Mouse (Mus musculus) forebrain, embryonic 15.5 days (tissue): ENCODE measurements around the gene Nip7. TPM values are rescaled to one million over a fixed set of nuclear protein-coding genes. Genes with fewer than 3 reads are reported as not detected.
A peak's percentile ranks its signal among the peaks of the same experiment; 100 is the strongest.

Experiments
- ATAC-seq: fragments of 200-750 bp; cut with Nextera tagmentation; replicated peaks from 2 replicates; pipeline ENCODE4 v1.8.0; 2017; ENCODE audit warnings: mild to moderate bottlenecking, moderate TSS enrichment, moderate library complexity
- H3K27ac ChIP-seq: fragments of 300-500 bp; sonication (generic); replicated peaks from 2 replicates; pipeline ENCODE4 v1.5.1; 2015; ENCODE audit warnings: mild to moderate bottlenecking, inconsistent platforms
- H3K27me3 ChIP-seq: fragments of 300-500 bp; sonication (generic); 2 replicates; pipeline ENCODE4 v1.6.1; 2015; ENCODE audit warnings: inconsistent platforms
- H3K36me3 ChIP-seq: fragments of 300-500 bp; sonication (generic); 2 replicates; pipeline ENCODE4 v1.6.1; 2015; ENCODE audit warnings: mild to moderate bottlenecking, inconsistent platforms
- H3K4me1 ChIP-seq: fragments of 300-500 bp; sonication (generic); 2 replicates; pipeline ENCODE4 v1.6.1; 2015; ENCODE audit warnings: inconsistent platforms
- H3K4me2 ChIP-seq: fragments of 300-500 bp; sonication (generic); replicated peaks from 2 replicates; pipeline ENCODE4 v1.6.1; 2015; ENCODE audit warnings: mild to moderate bottlenecking, inconsistent platforms
- H3K4me3 ChIP-seq: fragments of 300-500 bp; sonication (generic); 2 replicates; pipeline ENCODE4 v1.5.1; 2015; ENCODE audit warnings: mild to moderate bottlenecking, inconsistent platforms
- H3K9ac ChIP-seq: fragments of 300-500 bp; sonication (generic); replicated peaks from 2 replicates; pipeline ENCODE4 v1.6.1; 2015; ENCODE audit warnings: mild to moderate bottlenecking, inconsistent platforms
- H3K9me3 ChIP-seq: fragments of 300-500 bp; sonication (generic); 2 replicates; pipeline ENCODE4 v1.6.1; 2016; ENCODE audit warnings: inconsistent platforms
- WGBS: fragments of 180-500 bp; shearing (Covaris S2); methylation state at CpG from one replicate; pipeline ENCODE4 v1.1.7; 2015; ENCODE audit warnings: mixed read lengths; 5-methylcytosine and 5-hydroxymethylcytosine counted together
- microRNA-seq: library from miRNA; unstranded; fragments of <30 nt; microRNA quantifications from one replicate; pipeline ENCODE4, GENCODE M21; 2016
- polyA plus RNA-seq: library from polyadenylated mRNA; unstranded; fragments of >200 nt; fragmentation: Nextera tagmentation; extraction: Ambion mirVana; gene quantifications from 2 replicates; pipeline ENCODE4 v1.2.1, GENCODE M21; 2015

Nip7 gene
- polyA plus RNA-seq, 1 experiment from 2014 or later: 81.0 TPM

DNA sequence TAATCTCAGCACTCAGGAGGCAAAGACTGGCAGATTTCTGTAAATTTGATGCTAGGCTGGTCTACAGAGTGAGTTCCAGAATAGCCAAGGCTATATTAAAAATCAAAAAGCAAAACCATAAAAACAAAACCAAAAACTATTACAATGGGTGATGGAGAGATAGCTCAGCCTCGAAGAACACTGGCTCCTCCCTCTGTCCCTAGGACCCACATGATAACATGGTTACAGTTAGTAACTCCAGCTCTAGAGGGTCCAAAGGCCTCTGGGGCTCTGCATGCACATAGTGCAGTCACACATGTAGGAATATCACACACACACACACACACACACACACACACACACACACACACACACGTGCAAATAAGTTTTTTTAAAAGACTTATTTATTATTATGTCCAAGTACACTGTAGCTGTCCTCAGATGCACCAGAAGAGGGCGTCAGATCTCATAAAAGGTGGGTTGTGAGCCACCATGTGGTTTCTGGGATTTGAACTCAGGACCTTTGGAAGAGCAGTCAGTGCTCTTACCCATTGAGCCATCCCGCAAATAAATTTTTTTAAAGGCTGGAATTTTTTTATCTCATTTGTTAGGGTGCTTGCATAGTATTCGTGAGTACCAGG, 53.2 kb downstream of the Nip7 start:
- Histone ChIP-seq H3K4me2 (no peak overlapping the region), H3K9ac (no peak overlapping the region), H3K36me3 (no peaks in the 10 kb centered on the region), H3K27me3 (no peaks in the 10 kb centered on the region), H3K4me3 (no peak overlapping the region), H3K9me3 (no peaks in the 10 kb centered on the region), H3K27ac (peak overlapping the region; percentile 34), H3K4me1 (peaks cover 3% of the 10 kb centered on the region; the same call in 1 of the 2 replicates)
- ATAC-seq: no peak
- 83% methylated on average over 5 of the region's 5 CpGs for WGBS

Small RNA genes lying within 50 kb of the gene (microRNA-seq; reads per million reads assigned to microRNA genes)
- gene Mir7075: 2.0 reads per million

Other genes starting within 250 kb of the Nip7 start
- gene Has3, start 186.6 kb upstream of the Nip7 start, polyA plus RNA-seq: 0.89 and 0.95 TPM in 2 replicates
- gene Utp4, start 163.2 kb upstream of the Nip7 start, polyA plus RNA-seq: 49.1 and 49.4 TPM in 2 replicates
- 3.7 and 4.3 TPM in 2 replicates for gene Sntb2, start 121.1 kb upstream of the Nip7 start, polyA plus RNA-seq
- gene Vps4a, start 25.7 kb upstream of the Nip7 start, polyA plus RNA-seq: 138 and 148 TPM in 2 replicates
- 37.9 and 38.7 TPM in 2 replicates for gene Pdf, start 8.3 kb upstream of the Nip7 start, polyA plus RNA-seq
- gene Cog8, start 188 bp upstream of the Nip7 start, polyA plus RNA-seq: 42.2 and 45.7 TPM in 2 replicates
- gene Tmed6, start 8.8 kb downstream of the Nip7 start, polyA plus RNA-seq: not detected in 2 replicates
- 22.8 and 26.1 TPM in 2 replicates for gene Terf2, start 39.7 kb downstream of the Nip7 start, polyA plus RNA-seq
- gene Cyb5b, start 93.8 kb downstream of the Nip7 start, polyA plus RNA-seq: 103 and 105 TPM in 2 replicates
- 9.4 and 10.2 TPM in 2 replicates for gene Nfat5, start 236.6 kb downstream of the Nip7 start, polyA plus RNA-seq